Mouse (Mus musculus) limb, embryonic 13.5 days (tissue): Measurements from ENCODE around the gene Vamp2. TPM values are rescaled to one million over a fixed set of nuclear protein-coding genes. Genes with fewer than 3 reads are reported as not detected.

Experiments used
- polyA plus RNA-seq: library from polyadenylated mRNA; unstranded; fragments of >200 nt; fragmentation: Nextera tagmentation; extraction: Ambion mirVana; gene quantifications from 2 replicates; pipeline ENCODE4 v1.2.1, GENCODE M21; 2015

Vamp2 gene
- polyA plus RNA-seq, 1 experiment from 2014 or later: 88.6 TPM

Other genes with a start within 250 kb of the Vamp2 start
- gene Ndel1, start 216.6 kb upstream of the Vamp2 start, polyA plus RNA-seq: 98.8 and 102 TPM in 2 replicates
- 0.15 and 0.23 TPM in 2 replicates for gene Rnf222, start 199.9 kb upstream of the Vamp2 start, polyA plus RNA-seq
- gene Rpl26, start 186.9 kb upstream of the Vamp2 start, polyA plus RNA-seq: 996 and 1,041 TPM in 2 replicates
- gene Odf4, start 161.4 kb upstream of the Vamp2 start, polyA plus RNA-seq: not detected in 2 replicates
- gene Arhgef15, start 131.0 kb upstream of the Vamp2 start, polyA plus RNA-seq: 6.3 and 7.2 TPM in 2 replicates
- gene Slc25a35, start 120.4 kb upstream of the Vamp2 start, polyA plus RNA-seq: 2.4 and 3.0 TPM in 2 replicates
- gene Rangrf, start 113.3 kb upstream of the Vamp2 start, polyA plus RNA-seq: 54.5 and 58.1 TPM in 2 replicates
- gene Pfas, start 80.0 kb upstream of the Vamp2 start, polyA plus RNA-seq: 39.6 and 40.6 TPM in 2 replicates
- gene Ctc1, start 72.6 kb upstream of the Vamp2 start, polyA plus RNA-seq: 55.5 and 60.4 TPM in 2 replicates
- 140 and 141 TPM in 2 replicates for gene Aurkb, start 42.8 kb upstream of the Vamp2 start, polyA plus RNA-seq
- 9.5 and 9.6 TPM in 2 replicates for gene Borcs6, start 28.8 kb upstream of the Vamp2 start, polyA plus RNA-seq
- gene Tmem107, start 17.7 kb upstream of the Vamp2 start, polyA plus RNA-seq: 46.4 and 52.0 TPM in 2 replicates
- gene Per1, start 6.7 kb downstream of the Vamp2 start, polyA plus RNA-seq: 9.3 and 12.0 TPM in 2 replicates
- gene Hes7, start 31.9 kb downstream of the Vamp2 start, polyA plus RNA-seq: 0.74 and 1.2 TPM in 2 replicates
- 0.52 and 0.55 TPM in 2 replicates for gene 9130213A22Rik, start 34.1 kb downstream of the Vamp2 start, polyA plus RNA-seq
- gene Aloxe3, start 37.4 kb downstream of the Vamp2 start, polyA plus RNA-seq: 1.6 TPM in 2 replicates
- gene Alox12b, start 68.5 kb downstream of the Vamp2 start, polyA plus RNA-seq: 0.22 and 0.25 TPM in 2 replicates
- gene Alox8, start 109.4 kb downstream of the Vamp2 start, polyA plus RNA-seq: 0.08 and 0.09 TPM in 2 replicates
- 0.09 and 0.25 TPM in 2 replicates for gene Gucy2e, start 148.5 kb downstream of the Vamp2 start, polyA plus RNA-seq
- 25.3 and 26.4 TPM in 2 replicates for gene Cntrob, start 235.3 kb downstream of the Vamp2 start, polyA plus RNA-seq
- gene Trappc1, start 235.5 kb downstream of the Vamp2 start, polyA plus RNA-seq: 153 and 162 TPM in 2 replicates
- gene Kcnab3, start 237.8 kb downstream of the Vamp2 start, polyA plus RNA-seq: 2.4 and 2.8 TPM in 2 replicates